Mouse (Mus musculus) brain, embryonic 14.5 days (tissue): ENCODE data around the gene Rad51ap1.

ENCODE experiments used
- CTCF ChIP-seq: fragments of 200-500 bp; IDR thresholded peaks from 2 replicates; pipeline ENCODE4 v1.5.1; 2012; ENCODE audit warnings: inconsistent platforms, mild to moderate bottlenecking, moderate library complexity, borderline replicate concordance; ENCODE audit not compliant: insufficient read depth, insufficient read length; ENCODE audit errors: extremely low read depth
- POLR2A ChIP-seq: fragments of 200-500 bp; IDR thresholded peaks from 2 replicates; pipeline ENCODE4 v1.6.1; 2012; ENCODE audit warnings: mild to moderate bottlenecking, inconsistent platforms, borderline replicate concordance; ENCODE audit not compliant: poor library complexity, insufficient read depth, insufficient read length, severe bottlenecking; ENCODE audit errors: extremely low read depth

GRCm38 (mm10) chr6:126938853-126939486 lies 417 bp downstream of the Rad51ap1 start:
- TF ChIP-seq CTCF = no peak
- TF ChIP-seq POLR2A = no peak
